Mouse (Mus musculus) gastrocnemius, postnatal 36 days (tissue): ENCODE results near the gene Lrr1. TPM values are rescaled to one million over a fixed set of nuclear protein-coding genes. Genes with fewer than 3 reads are reported as not detected.
"Not testable (repeated sequence)": the region's sequence is repeated elsewhere in the genome, so short reads cannot be mapped to it uniquely, and the experiment has no call there.

ENCODE experiments used
- DNase-seq, 2 experiments: peaks; one replicate each; pipeline ENCODE4 v3.0.0; 2022
- intact Hi-C: fragments of 180-260 bp; cut with DNase I; formaldehyde crosslinking; loops from one replicate; pipeline ENCODE4 v1.15.1; 2025
- total RNA-seq, 2 experiments: library from RNA; stranded (reverse); gene quantifications; 2 replicates each; pipeline ENCODE4 v1.2.3; 2021

Lrr1 gene
- total RNA-seq, 2 experiments from 2014 or later, result not detected

DNA sequence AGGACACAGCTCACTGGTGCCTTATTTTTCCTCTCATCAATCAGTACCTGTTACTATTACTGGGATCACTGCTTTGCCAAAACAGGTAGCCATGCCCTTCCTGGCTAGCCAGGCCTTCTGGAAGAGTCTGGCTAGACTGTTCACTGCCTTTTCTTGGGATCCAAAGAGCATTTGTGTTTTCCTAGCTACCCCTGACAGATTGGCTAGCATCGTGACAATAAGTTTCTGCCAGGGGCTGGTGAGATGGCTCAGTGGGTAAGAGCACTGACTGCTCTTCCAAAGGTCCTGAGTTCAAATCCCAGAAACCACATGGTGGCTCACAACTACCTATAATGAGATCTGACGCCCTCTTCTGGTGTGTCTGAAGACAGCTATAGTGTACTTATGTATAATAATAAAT, 7.9 kb upstream of the Lrr1 start:
- intact Hi-C loops, DNase-seq: not testable (repeated sequence)

DNA sequence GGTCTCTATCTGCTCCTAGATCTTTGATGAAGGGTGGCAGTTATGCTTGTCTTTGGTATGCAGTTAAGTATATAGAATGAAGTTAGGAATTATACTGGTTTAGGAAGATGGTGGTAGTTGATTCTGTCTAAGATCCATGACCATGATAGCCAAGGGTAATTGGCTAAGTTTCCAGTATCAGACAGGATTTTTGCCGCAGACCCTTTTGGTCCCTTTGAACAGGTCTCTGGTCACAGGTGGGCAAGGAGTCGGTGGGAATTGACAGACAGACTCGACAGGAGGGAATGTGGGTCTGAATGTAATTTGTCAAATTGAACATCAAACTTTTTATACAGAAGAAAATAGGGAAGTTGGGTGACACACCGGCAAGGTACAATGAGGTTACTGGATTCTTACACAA, 5.0 kb upstream of the Lrr1 start:
- intact Hi-C loops, DNase-seq: not testable (repeated sequence)

DNA sequence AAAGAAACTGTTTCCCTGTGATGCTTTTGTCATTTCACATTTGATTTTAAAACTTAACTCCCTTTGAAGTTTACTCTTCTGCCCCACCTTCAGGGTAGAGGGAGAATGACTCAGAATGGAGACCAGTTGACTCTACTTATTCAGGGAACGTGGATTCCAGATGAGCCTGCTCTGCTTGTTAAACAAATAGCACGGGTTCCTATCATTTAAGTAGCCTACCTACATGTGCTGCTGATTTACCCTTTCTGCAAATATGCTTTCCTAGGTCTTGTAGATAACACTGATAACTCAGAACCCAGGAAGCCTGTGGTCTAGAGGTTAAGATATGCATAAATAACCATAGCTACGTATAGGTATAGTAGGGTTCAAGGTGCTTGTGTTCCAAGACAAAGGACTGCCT, 3.7 kb upstream of the Lrr1 start:
- no peak for DNase-seq
- intact Hi-C loops, result no loop called here

DNA sequence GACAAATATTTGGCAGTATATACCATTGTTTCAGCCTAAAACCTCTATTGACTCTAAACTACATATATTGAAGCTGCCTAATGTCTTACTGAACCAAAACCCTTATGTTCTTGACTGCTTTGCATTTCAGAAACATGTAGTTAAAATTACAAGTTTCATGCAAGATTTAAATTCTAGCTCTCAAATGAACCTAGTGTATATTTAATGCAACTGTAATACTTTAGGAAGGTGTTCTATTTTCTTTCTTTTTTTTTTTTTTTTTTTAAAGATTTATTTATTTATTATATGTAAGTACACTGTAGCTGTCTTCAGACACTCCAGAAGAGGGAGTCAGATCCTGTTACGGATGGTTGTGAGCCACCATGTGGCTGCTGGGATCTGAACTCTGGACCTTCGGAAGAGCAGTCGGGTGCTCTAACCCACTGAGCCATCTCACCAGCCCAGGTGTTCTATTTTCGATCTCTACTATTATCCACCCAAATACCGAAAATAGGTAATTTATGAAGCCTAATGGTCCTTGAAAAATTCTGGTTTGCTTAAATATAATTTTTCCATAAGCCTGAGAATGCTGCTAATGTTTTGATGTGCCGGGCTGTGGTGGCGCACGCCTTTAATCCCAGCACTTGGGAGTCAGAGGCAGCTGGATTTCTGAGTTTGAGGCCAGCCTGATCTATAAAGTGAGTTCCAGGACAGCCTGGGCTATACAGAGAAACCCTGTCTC, 1.6 kb upstream of the Lrr1 start:
- DNase-seq, intact Hi-C loops: not testable (repeated sequence)

DNA sequence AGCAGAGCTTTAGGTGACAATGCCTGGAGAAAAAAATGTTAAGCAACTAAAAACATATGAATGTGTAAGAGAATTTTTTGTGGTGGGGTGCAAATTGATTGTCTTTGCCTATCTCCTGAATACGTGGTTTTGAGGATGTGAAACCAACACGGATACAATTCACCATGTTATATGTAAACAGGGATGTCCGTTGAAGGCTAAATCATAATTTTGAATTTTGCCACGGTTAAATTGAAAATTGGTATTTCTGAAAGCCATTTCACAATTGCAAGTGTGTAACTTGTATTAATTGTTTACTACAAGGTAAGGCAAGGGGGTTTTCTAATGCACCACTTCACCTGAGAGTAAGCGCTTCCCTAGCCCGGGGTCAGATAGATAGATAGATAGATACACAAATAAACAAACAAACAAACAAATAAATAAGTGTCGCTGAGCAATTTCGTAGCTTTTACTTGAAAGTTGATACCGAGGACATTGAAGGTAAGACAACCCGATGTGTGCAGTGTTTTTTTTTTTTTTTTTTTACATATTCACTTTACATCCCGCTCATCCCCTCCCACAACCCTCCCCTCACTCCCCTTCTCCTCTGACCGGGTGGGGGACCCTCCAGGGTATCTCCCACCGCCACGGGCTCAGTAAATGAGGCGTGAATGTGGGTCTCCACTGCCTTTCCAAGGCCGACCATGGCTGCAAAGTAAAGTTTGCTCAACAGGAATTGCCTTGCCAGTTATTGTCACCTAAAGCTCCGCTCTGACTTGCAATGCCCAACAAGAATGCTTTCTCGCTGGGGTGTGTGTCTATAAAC, 756 bp upstream of the Lrr1 start:
- intact Hi-C loops, result no loop called here
- no peak for DNase-seq

DNA sequence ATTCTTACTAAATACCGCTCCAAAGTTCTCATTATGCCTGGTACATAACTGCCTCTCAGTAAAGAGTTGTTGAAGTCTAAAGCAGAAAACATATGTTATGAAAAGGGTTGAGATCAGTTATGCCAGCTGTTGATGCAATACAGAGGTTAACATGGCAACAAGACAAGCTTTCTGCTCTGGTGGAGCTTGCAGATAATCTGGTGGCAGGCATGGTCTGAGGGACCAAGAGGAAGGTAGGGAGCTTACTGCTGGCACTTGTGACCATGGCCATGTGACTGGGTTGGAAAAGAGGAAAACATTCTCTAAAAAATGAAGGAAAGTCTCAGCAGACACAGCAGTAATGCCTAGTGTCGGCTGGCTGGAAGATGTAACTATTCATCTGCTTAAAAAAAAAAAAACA, 2.7 kb downstream of the Lrr1 start:
- no peak for DNase-seq
- intact Hi-C loops, result no loop called here

DNA sequence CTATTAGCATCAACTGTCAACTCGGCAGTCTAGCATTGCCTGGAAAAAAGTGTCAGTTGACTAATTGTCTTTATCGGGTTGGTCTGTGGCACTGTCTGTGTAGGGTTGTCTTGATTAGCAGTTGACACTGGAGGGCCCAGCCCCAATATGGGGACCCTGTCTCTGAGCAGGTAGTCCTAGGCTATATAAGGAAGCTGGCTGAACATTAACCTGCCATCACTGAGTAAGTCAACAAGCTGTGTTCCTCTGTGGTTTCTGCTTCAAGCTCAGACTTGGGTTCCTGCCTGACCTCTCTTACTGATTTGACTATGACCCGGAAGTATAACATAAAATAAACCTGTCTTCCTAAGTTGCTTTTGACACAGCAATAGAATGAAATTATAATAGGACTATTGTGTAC, 7.4 kb downstream of the Lrr1 start:
- intact Hi-C loops, result no loop called here
- no peak for DNase-seq

DNA sequence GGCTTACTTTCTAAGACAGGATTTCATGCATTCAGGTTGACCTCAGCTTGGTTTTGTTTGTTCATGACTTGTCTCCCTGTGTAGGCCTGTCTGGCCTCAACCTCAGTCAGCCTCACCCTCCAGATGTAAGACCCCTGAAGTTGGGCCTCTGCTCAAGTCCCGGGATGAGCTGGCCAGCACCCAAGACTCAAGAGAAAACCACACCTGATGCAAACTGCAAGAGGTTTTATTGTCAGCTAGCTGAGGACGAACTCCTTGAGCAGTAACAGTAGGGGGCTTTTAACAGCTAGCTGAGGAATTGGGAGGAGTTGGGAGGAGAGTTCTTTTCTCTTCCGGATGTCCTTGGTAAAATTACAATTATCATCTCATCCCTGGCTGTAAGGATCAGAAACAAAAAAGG, 8.9 kb downstream of the Lrr1 start:
- DNase-seq, result no peak
- intact Hi-C loops, result no loop called here

DNA sequence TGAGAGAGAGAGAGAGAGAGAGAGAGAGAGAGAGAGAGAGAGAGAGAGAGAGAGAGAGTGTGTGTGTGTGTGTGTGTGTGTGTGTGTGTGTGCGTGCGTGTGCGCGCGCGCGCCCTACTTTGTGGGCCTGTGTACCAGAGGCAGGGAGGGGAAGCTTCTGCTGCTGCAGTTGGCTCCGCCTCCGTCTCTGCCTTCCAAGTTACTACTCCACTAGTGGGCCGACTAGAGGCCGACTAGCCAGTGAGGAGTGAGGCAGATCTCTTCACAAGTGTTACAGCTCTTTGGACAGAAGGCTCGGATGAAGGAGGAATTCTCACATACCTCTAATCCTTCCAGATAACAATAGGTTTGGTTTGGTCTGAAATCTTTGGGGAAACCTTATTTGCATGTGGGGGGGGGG, 10.8 kb downstream of the Lrr1 start:
- intact Hi-C loops, result no loop called here
- DNase-seq, result no peak

DNA sequence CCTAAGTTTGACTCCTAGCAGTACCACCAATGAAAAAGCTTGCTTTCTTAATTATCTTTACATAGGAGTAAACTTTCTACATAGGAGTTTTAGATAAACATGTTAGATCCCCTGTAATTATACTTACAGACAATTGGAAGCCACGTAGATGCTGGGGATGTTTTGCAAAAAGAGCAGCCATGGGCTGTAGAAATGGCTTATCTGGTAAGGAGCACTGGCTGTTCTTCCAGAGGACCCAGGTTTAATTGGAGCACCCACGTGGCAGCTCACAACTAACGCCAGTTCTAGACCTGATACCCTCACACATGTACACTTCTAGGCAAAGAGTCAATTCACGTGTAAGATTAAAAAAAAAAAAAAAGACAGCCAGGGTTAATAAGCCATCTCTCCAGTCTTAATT, 13.2 kb downstream of the Lrr1 start:
- no peak for DNase-seq
- intact Hi-C loops, result no loop called here

DNA sequence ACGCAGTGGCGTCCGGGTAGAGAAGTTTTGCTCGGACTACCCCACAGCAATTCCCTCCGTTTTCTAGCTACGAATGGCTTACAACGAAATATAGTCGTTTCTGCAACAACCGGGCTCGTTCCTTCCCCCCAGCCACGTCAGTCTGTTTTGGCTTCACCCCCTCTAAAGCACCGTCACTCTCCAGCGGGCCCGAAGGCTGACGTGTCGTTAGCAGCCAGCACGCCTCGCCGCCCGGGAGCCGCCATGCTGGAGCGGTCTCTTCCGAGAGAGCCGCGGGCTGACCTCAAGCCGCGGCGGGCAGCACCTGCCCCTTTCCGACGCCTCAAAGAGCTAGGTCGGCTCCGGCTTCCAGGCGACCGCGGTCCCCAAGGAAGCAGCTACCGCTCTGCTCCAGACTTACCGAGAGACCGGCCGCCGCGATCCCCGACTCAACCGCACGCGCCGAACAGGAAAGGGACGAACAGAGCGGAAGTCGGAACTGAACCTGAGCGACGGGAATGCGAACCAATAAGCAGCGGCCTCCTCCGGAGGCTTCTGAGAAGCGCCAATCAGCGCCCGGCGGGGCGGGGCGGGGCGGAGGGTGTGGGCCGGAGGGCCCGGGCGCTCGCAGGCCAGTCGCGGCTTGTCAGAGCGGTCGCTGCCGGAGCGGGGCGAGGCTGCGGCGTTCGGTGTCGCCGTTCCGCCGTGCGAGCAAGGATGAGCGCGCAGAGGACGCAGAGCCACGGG, 15.1 kb downstream of the Lrr1 start, which contains the start of the genes Rpl36al and Mgat2:
Gene Rpl36al, minus strand, starts transcription at position 501 of the 726 bp plus-strand sequence.
Gene Mgat2, plus strand, starts transcription at position 575 of the 726 bp plus-strand sequence.
- intact Hi-C loops, result no loop called here
- peak; percentile 98 to 99 for DNase-seq

DNA sequence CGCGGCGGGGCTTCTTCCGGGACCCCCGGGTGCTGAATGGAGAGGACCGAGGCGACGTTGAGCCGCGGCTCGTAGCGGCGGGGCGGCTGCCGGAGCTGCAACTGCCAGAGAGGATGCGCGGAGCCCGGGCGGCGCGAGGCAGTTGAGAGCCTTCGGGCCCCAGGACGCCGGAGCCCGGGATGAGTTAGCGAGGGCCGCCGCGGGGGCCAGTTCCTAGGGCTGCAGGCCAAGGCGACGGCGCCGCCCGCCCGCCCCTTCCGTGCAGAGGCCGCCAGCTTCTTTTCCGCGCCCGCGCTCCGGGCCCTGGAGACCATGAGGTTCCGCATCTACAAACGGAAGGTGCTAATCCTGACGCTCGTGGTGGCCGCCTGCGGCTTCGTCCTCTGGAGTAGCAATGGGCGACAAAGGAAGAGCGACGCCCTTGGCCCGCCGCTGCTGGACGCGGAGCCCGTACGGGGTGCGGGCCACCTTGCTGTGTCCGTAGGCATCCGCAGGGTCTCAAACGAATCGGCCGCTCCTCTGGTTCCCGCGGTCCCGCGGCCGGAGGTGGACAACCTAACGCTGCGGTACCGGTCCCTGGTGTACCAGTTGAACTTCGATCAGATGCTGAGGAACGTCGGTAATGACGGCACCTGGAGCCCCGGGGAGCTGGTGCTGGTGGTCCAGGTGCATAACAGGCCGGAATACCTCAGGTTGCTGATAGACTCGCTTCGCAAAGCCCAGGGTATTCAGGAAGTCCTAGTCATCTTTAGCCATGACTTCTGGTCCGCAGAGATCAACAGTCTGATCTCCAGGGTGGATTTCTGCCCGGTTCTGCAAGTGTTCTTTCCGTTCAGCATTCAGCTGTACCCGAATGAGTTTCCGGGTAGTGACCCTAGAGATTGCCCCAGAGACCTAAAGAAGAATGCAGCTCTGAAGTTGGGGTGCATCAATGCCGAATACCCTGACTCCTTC, 16.0 kb downstream of the Lrr1 start:
- intact Hi-C loops, result no loop called here
- peak; percentile 44 to 69 for DNase-seq

DNA sequence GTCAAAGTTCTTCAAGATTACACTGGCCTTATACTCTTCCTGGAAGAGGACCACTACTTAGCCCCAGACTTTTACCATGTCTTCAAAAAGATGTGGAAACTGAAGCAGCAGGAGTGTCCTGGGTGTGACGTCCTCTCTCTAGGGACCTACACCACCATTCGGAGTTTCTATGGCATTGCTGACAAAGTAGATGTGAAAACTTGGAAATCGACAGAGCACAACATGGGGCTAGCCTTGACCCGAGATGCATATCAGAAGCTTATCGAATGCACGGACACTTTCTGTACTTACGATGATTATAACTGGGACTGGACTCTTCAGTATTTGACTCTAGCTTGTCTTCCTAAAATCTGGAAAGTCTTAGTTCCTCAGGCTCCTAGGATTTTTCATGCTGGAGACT, 16.8 kb downstream of the Lrr1 start:
- DNase-seq, result no peak
- intact Hi-C loops, result no loop called here

DNA sequence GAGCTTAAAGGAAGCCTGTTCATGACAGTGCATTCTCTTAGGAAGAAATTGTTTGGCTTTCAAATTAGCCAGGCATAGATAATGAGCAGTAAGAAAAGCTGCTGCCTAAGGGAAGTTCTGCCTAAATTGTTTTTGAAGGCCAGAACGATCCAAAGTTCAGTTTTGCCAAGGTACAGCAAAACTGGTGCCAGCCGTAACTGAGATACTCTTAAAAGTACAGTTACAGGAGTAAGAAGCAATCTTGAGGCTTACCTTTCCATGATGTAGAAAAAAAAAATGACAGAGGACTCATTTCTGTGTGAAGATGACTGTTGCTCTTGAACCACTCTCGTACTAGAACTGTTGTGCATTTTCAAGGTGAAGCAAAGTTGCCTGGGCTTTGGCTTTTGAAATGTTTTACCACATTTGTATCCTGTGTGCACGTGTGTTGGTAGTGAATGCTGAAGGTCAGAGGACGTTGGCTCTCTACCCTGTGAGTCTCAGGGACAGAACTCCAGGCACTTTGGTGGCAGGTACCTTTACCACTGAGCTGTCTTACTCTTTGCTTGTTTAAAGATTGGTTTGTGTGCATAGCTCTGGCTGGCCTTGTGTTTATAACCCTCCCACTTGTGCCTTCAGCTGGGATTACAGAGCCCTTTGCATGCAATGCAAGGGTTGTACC, 18.3 kb downstream of the Lrr1 start:
- intact Hi-C loops, result no loop called here
- DNase-seq, result no peak

DNA sequence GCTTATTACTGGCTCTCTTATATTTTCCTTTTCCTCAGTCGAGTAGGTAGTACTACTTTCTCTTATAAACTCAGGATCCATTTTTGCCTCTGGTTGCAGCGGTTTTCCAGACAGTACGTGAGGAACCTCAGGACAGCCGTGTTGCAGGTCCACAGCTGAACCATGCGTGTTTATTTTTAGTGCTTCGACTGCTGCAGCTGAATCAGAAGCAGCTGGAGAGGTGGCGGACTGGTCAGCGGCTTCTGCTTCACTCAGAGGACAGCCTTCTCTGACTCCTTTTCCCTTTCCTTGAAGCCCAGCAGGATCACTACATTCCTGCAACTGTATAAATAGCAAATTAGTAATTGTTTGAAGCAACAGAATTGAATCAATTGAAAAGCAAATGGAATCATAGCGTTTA, 21.5 kb downstream of the Lrr1 start:
- intact Hi-C loops, result no loop called here
- no peak for DNase-seq

DNA sequence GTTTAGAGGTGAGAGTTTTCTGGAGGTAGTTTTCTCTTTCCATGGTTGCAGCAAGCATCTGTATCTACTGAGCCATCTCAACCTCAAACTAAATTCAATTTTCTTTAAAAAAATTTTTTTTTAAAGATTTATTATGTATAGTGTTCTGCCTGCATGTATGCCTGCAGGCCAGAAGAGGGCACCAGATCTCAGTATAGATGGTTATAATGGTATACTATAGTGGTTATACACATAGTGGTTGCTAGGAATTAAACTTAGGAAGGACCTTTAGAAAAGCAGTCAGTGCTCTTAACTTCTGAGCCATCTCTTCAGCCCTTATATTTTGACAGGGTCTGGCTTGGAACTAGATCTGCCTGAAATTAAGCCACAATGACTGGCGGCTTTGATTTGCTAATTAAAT, 21.9 kb downstream of the Lrr1 start:
- intact Hi-C loops, result no loop called here

DNA sequence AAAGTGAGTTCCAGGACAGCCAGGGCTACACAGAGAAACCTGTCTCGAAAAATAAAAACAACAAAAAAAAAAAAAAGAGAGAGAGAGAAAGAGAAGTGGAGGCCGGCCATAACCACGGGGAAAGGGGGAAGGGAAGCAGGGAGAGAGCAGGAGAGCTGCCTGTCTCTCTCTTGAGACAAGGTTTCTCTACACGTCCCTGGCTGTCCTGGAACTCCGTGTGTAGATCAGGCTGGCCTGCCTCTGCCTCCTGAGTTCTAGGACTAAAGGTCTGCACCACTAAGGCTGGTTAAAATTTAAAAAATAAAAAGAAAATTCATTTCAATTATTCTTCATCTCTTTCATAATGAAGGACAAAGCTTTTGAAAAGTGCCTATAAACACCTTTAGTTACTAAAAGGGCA, 22.8 kb downstream of the Lrr1 start:
- DNase-seq, result no peak
- intact Hi-C loops, result no loop called here

More for the DNA sequence above, 21.9 kb downstream of the Lrr1 start:
- no peak for DNase-seq

DNA sequence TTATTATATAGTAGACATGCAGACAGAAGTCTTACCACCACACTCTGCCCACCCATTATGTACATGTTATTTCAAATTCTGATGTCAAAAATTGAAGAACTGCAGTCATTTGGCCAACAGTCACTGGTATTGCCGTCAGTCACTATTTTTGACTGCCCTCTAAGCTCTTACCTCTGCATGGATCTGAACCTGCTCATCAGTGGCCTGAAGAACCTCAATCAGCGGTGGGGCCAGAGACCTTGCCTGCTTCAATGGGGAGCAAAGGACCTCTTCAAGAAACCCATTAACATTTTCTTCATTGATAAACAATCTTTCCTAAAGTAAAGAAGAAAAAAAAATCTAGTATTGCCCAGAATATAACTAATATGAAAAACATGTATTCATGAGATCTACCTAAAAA, 24.0 kb downstream of the Lrr1 start:
- intact Hi-C loops, result no loop called here
- no peak for DNase-seq
